Mouse (Mus musculus) erythroblast, embryonic 14.5 days (primary cell): ENCODE results near the gene Dleu7. TPM values are rescaled to one million over a fixed set of nuclear protein-coding genes. Genes with fewer than 3 reads are reported as not detected.
A peak's percentile ranks its signal among the peaks of the same experiment; 100 is the strongest.

Experiments
- H3K27me3 ChIP-seq: 2 replicates; pipeline ENCODE4 v1.6.1; 2012; ENCODE audit warnings: inconsistent platforms; ENCODE audit not compliant: control insufficient read depth
- H3K36me3 ChIP-seq: 2 replicates; pipeline ENCODE4 v1.6.1; 2012; ENCODE audit warnings: mild to moderate bottlenecking, inconsistent platforms; ENCODE audit not compliant: control insufficient read depth
- H3K4me1 ChIP-seq: 2 replicates; pipeline ENCODE4 v1.6.1; 2012; ENCODE audit warnings: inconsistent platforms; ENCODE audit not compliant: control insufficient read depth
- H3K4me3 ChIP-seq: replicated peaks from 2 replicates; pipeline ENCODE3; 2012; ENCODE audit warnings: moderate library complexity, mild to moderate bottlenecking, inconsistent platforms
- H3K9me3 ChIP-seq: 2 replicates; pipeline ENCODE4 v1.6.1; 2012; ENCODE audit warnings: low read length, inconsistent platforms, mixed read lengths; ENCODE audit not compliant: control insufficient read depth
- GATA1 ChIP-seq: IDR thresholded peaks from 2 replicates; pipeline ENCODE4 v1.6.1; 2012; ENCODE audit warnings: low read length, inconsistent platforms, mixed read lengths
- TAL1 ChIP-seq: IDR thresholded peaks from 3 replicates; pipeline ENCODE4 v1.6.1; 2012; ENCODE audit warnings: low read length, inconsistent platforms, mixed read lengths
- polyA plus RNA-seq: library from polyadenylated mRNA; stranded (reverse); fragments of >175 nt; gene quantifications from 2 replicates; pipeline ENCODE4 v1.2.3, GENCODE M21; 2012

The Dleu7 gene
- polyA plus RNA-seq, result not detected in 2 replicates

DNA sequence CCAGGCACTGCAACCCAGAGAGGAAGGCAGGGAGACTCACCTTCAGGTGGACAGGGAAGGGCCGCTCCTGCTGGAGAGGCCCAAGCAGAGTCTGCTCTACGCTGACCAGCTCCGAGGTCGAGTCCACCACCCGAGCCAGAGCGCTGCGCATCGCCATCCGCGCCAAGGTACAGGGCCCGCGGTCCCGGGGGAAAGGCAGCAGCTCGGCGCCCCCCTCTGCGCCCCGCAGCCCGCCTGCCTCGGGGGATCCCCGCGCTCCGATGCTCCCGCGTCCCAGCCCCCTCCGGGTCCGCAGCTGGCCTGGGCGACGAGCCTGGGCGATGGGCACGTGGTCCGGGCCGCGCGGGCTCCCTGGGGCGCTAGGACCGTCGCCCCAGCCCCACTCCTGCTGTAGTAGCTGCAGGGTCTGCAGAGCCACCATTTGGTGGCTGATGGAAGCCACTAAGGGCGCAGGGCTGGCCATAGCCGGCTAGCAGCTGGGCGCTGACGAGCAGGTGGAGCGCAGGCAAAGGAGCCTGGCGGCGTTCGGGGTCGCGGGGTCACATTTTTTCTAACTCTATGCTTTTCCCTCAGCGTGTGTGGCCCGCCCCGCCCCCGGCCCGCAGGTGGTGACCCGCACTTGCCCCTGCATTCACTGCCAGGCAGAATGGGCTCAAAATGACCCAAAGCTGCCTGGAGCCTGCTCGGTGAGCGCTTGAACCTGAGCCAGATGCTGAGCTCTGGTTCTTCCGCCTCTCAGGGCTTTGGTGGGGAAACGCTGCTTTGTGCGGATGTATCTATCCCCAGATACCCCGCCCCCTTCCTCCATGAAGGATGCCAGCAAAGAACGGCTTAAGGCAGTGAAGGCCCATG lies at the start of gene Dleu7, which contains the start of gene Rnaseh2b:
Dleu7 (minus strand) TSS at position 560 of the 852 bp plus-strand sequence.
Rnaseh2b (plus strand) TSS at position 102 of the 852 bp plus-strand sequence.
- H3K36me3 ChIP-seq, result no peaks in the 10 kb centered on the region
- no peak within 1 kb of the TSS for H3K4me3 ChIP-seq
- no peaks in the 10 kb centered on the region; the same call in 1 of the 2 replicates for H3K4me1 ChIP-seq
- TF ChIP-seq TAL1 (no peak), GATA1 (no peak)
- peaks cover 13% of the 10 kb centered on the region for H3K27me3 ChIP-seq
- no peaks in the 10 kb centered on the region for H3K9me3 ChIP-seq

GRCm38 (mm10) chr14:62341887-62342642 lies 49.2 kb upstream of the Dleu7 start:
- peak overlapping the region; percentile 40 for H3K4me3 ChIP-seq
- TF ChIP-seq TAL1, result no peak
- TF ChIP-seq GATA1, result no peak

GRCm38 (mm10) chr14:62339196-62339595 lies 46.3 kb upstream of the Dleu7 start:
- TF ChIP-seq TAL1 (no peak), GATA1 (no peak)
- Histone ChIP-seq H3K4me1 (peaks cover 60% of the 10 kb centered on the region), H3K9me3 (no peaks in the 10 kb centered on the region), H3K4me3 (no peak overlapping the region), H3K27me3 (no peaks in the 10 kb centered on the region), H3K36me3 (peaks cover 57% of the 10 kb centered on the region)

More at GRCm38 (mm10) chr14:62341887-62342642, 49.2 kb upstream of the Dleu7 start:
- peaks cover 53% of the 10 kb centered on the region for H3K4me1 ChIP-seq
- no peaks in the 10 kb centered on the region for H3K27me3 ChIP-seq
- H3K36me3 ChIP-seq, result peaks cover 57% of the 10 kb centered on the region
- no peaks in the 10 kb centered on the region for H3K9me3 ChIP-seq

DNA sequence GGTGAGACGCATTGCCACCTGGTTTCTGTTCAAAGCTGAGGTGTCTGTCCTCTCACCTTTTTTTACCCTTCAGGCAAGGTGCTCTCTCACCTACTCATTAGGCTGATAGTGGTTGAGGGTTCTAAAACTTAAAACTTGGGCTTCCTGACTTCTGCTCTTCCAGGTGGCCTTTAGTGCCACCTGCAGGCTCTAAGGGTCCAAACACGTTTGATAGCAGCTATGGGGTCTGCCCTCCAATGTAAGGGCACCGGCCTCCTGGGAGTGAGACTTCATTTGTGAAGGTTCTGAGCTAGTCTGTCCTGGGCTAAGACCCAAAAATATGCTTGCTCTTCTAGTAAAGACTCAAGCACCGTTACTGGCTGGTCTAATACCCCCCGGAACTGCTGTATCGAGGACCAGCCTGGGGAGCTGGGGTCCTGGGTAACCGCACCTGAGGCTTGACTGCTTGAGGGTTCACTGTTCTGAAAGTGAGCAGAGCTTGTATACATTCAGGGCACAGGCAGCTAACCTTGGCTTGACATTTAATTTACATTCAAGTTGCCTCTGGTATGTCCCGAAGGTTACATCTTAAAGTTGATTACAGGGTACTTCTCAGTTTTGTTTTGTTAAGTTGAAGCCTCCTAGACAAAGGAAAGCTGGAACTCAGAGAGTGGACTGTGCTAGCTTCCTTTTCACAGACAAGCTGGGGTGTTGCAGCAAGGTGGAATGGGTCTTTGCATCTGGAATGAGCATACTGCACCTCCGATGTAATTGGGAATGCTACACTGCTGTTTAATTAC lies 41.3 kb upstream of the Dleu7 start:
- Histone ChIP-seq H3K36me3 (peaks cover 43% of the 10 kb centered on the region), H3K4me3 (peak overlapping the region; percentile 93), H3K27me3 (no peaks in the 10 kb centered on the region), H3K4me1 (peaks cover 67% of the 10 kb centered on the region), H3K9me3 (no peaks in the 10 kb centered on the region)
- TF ChIP-seq GATA1, result no peak
- no peak for TF ChIP-seq TAL1

GRCm38 (mm10) chr14:62331866-62332619 lies 39.2 kb upstream of the Dleu7 start:
- TF ChIP-seq GATA1 (no peak), TAL1 (no peak)
- Histone ChIP-seq H3K36me3 (peaks cover 25% of the 10 kb centered on the region), H3K9me3 (no peaks in the 10 kb centered on the region), H3K27me3 (no peaks in the 10 kb centered on the region), H3K4me1 (peaks cover 59% of the 10 kb centered on the region), H3K4me3 (peak overlapping the region; percentile 93)

DNA sequence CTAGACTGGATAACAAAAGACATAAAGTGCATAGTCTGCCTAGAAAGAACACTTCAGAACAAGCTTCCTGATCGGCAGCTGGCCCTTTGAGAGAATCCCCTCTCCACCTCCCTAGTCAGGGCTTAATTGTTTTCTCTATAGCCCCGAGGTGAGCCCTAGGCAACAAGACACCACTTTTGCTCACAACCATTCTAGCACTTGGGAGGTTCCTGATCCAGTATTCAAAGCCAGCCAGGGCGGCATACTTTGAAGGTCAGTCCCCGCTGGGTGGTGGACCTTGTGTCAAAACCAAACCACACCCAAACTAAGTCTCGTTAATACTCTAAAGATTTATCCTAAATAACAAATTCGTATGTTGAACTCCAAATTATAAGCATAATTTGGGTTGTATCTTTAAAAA lies 38.6 kb upstream of the Dleu7 start:
- Histone ChIP-seq H3K36me3 (peaks cover 22% of the 10 kb centered on the region), H3K27me3 (no peaks in the 10 kb centered on the region), H3K9me3 (no peaks in the 10 kb centered on the region), H3K4me3 (peak overlapping the region; percentile 93), H3K4me1 (peaks cover 59% of the 10 kb centered on the region)
- TF ChIP-seq TAL1, result no peak
- TF ChIP-seq GATA1, result no peak

GRCm38 (mm10) chr14:62329631-62330030 lies 36.8 kb upstream of the Dleu7 start:
- H3K36me3 ChIP-seq, result peaks cover 10% of the 10 kb centered on the region
- no peak overlapping the region for H3K4me3 ChIP-seq
- H3K4me1 ChIP-seq, result peaks cover 51% of the 10 kb centered on the region
- no peaks in the 10 kb centered on the region for H3K27me3 ChIP-seq
- TF ChIP-seq GATA1 (no peak), TAL1 (no peak)
- H3K9me3 ChIP-seq, result no peaks in the 10 kb centered on the region

- Histone ChIP-seq H3K36me3 (peaks cover 2% of the 10 kb centered on the region), H3K4me3 (no peak overlapping the region), H3K4me1 (peaks cover 41% of the 10 kb centered on the region), H3K9me3 (no peaks in the 10 kb centered on the region), H3K27me3 (no peaks in the 10 kb centered on the region)
- no peak for TF ChIP-seq GATA1
- no peak for TF ChIP-seq TAL1
Observed at GRCm38 (mm10) chr14:62328606-62329005, 35.8 kb upstream of the Dleu7 start.
